Mouse (Mus musculus) small intestine, adult 2 months (tissue): ENCODE measurements around the gene Arfgef3.

Experiments
- CTCF ChIP-seq: fragments of 200-500 bp; IDR thresholded peaks from 2 replicates; pipeline ENCODE4 v1.5.1; 2012; ENCODE audit warnings: low read depth, mild to moderate bottlenecking, control low read depth, inconsistent platforms, low read length, moderate library complexity, mixed read lengths; ENCODE audit not compliant: insufficient replicate concordance, insufficient read length; ENCODE audit errors: extremely low read depth
- POLR2A ChIP-seq: fragments of 200-500 bp; IDR thresholded peaks from 2 replicates; pipeline ENCODE4 v1.6.1; 2012; ENCODE audit warnings: low read depth, mild to moderate bottlenecking, control low read depth, inconsistent platforms, low read length, moderate library complexity

DNA sequence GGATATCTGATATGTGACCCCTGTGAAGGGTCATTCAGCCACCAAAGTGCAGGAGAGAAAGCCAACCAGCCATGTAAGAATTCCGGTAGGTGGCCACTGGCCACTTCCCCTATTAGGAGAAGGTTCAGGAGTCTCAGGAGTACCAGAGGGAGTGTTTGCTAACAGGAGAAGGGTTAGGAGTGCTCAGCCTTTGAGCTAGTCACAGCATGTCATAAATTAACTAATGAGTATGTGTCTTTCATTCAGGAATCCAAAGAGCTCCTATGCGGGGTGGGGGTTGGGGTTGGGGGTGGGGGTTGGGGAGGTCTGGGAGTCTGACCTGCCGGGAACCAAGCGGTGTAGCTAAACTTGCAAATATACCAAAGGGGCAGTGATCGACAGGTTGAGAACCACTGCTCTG is 100.9 kb downstream of the Arfgef3 start:
- no peak for TF ChIP-seq CTCF
- TF ChIP-seq POLR2A: no peak
